Mouse (Mus musculus): ENCODE results near the gene Zbtb46. TPM values are rescaled to one million over a fixed set of nuclear protein-coding genes. Genes with fewer than 3 reads are reported as not detected.

Zbtb46 gene
- total RNA-seq, 2 experiments from 2014 or later = 14.9 to 16.5 TPM

DNA sequence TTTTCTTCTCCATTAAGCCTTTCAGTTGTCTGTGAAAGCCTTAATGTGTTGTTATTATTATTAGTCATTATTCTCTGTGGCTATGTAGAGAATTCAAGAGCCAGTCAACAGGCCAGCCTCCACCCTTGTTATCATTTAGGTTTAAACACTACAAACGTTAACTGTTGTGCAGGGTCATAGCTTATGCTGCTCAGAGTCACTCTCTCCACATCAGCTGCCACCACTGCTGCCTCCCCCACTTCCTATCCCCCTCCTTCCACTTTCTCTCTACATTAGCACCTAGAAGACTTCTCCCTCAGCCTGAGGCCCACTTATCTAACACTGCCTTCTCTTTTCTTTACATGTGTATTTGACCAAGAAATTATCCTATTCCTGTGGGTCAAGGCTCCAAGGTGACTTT lies 57.7 kb downstream of the Zbtb46 start:
- no peak for DNase-seq

- DNase-seq = peak; percentile 41
These were observed 61.9 kb downstream of the Zbtb46 start for GRCm38 (mm10) chr2:181397207-181397761.

GRCm38 (mm10) chr2:181394086-181394485 lies 65.1 kb downstream of the Zbtb46 start:
- DNase-seq = no peak

DNA sequence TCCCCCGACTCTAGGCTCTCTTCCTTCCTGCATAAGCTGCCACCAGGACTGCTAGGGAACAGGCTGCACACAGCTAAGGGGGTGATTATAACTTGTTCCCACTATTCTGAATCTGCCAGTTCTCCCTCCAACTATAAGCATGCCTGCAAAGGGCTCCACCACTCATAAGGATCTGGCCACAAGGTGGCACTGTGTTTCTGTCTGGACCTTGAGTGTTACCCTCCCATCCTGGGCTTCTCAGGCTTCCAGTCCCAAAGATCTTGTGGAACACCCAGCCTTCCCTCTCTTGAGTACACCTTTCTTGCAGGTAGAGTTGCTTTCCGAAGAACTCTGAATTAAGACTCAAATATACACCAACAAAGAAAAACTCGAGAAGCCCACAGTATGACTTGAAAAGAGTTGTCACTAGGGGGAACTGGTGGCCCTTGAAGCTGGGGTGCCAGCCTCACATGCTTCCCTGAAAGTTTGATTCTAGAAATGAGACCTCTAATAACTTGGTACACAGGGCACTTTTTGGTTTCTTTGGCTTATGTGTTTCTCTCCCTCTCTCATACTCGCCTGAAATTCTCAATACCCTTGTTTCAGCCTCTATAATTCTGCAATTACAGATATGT lies 66.5 kb downstream of the Zbtb46 start:
- DNase-seq = peak; percentile 92

DNA sequence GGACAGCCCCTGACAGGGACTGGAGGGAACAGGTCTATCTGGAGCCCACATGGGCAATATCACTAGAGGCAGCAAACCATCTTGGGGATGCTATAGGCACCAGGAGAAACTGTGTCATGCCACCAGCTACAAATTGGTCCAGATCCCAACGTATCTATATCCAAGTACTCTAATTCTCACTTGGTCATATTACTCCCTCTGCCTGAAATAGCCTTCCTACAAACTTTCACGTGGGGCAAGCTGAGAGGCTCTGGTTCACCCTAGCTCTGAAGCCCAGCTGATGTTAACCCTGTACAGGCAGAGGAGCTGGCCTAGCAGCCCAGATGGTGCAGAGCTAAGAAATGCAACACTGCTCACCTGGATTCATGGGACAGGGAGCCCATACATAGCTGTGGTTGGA lies 67.7 kb downstream of the Zbtb46 start:
- DNase-seq = no peak

DNA sequence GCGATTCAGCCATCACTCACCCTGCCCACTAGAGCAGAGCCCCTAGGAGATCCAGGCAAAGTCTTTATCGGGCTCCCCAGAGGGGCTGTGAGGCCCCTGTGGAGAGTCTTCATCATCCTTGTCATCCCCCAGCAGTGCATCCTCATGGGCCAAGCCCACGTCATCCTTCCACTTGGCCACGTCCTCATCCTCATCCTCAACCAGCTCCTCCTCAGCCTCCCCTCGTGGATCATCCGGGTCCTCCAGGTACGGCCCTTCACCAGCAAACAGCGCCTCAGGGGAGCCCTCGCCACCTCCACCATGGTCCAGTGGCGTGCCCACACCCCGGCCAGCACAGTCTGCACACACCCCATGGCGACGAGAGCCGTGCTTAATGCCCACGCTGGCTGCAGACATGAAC lies 68.2 kb downstream of the Zbtb46 start:
- DNase-seq = no peak

DNA sequence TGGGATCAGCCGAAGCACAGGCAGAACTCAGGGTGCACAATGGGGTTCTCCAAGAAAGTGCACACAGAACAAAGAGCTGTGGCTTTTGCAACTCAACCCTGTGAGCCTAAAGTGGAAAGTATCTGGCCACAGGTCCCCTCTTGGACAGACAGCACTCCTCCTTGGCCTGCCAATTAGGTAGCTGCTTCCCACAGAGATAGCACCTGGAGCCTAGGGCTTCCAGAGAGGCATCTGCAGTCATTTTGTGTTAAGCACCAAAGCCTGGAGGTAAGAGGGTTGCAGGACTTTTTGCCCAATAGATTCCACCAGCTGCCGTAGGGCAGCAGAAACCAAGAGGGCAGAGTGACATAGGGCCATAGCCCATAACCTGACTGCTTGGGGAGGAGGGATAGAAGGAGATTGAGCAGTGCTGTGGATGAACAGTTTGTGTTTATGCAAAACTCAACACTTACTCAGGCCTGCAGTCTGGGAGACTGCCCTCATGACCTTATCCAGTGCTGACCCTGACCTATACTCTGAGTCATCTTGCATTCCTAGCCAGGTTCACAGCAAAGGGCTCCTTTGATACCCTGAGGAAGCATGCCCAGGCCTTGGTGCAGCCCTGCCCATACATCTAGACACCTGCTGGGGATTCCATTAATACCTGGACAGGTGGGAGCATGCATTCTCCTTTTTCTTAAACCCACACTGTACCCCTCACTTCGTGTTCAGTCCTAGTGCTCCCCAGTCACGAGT lies 68.9 kb downstream of the Zbtb46 start:
- no peak for DNase-seq

DNA sequence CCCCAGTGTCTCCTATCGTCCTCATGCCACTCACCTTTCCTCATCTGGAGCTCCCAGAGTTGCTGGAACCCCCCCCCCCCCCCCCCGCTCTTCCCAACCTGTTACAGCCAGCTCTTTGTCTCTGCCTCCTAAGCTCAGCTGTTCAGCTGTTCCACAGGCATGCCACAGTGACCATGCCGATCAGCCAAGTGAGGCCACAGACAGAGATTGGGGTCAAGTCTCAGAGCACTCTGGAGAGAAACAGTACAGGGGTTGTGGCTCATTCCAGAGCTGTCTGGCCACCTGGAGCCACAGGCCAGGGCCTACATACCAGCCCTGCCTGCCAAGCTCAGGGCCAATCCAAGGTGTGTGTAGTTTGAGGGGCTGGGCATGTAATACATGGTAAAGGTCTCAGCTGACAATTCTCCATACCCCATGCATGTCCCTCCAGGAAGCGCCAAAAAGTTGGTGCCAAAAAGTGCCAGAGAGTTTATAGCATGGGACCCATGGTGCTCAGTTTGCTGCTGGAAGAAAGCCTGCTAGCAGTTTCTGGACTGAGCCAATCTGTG lies 72.5 kb downstream of the Zbtb46 start:
- no peak for DNase-seq

DNA sequence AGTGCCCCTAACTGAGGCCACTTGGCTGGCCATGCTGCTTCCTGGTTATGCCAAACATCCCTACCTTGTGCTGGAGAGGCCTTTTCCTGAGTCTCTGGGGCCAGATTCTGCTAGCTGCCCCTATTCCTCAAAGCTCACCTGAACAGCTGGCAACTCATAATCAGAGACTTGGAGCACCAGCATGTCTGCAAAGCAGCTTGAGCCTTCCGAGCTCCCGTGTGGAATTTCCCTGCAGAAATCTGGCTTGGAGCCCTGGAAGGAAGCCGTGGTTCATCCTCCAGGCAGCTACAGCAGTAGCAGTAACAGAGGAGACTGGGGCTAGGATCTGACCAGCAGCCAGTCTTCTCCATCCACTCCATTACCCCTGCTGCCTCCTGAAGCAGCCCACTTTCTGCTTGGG lies 73.3 kb downstream of the Zbtb46 start:
- peak; percentile 61 for DNase-seq

DNA sequence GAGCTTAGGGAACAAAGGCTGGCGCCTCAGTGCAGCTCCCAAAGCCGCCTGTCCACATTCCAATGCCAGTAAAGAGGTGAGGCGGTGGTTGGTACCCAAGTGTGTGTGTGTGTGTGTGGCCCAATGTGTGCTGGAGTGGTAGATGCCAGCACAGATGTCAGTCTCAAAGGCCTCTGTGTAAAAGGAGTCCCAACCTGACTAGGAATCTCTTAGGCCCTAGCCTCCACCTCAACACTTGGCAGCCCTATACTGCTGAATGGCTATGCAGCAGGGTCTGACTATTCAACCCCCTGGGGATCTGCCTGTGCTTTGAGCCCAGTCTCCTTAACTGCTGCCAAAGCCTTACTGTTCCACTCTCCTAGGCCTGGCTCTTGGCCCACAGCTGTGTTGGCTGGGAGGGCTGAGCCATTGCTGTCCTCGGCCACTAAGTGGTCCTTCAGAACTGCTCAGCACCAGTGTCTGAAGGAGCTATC lies 74.3 kb downstream of the Zbtb46 start:
- peak; percentile 82 for DNase-seq

DNA sequence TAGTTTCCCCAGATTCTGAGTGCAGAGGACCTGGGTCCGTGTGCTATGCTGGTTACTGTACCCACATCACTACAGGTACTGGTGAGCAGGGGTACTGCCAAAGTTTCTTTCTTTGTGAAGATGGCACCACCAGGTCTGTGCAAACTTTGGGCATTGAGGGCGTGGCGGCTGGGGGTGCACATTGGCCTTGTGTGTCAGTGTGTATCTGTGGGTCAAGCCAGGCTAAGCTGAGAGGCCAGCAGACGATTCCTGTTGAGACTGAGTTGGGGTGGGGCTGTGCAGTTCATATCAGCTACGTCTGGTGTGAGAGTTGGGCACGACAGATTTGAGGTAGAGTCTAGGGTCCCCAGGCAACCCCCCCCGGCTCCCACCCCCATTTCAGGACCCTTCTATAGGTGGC lies 74.8 kb downstream of the Zbtb46 start:
- DNase-seq = no peak

- no peak for DNase-seq
These were observed 77.5 kb downstream of the Zbtb46 start for GRCm38 (mm10) chr2:181381631-181382306.

GRCm38 (mm10) chr2:181381107-181381506 lies 78.1 kb downstream of the Zbtb46 start:
- no peak for DNase-seq

- DNase-seq = no peak
These were observed 79.0 kb downstream of the Zbtb46 start for GRCm38 (mm10) chr2:181380251-181380650.

GRCm38 (mm10) chr2:181379778-181380177 lies 79.4 kb downstream of the Zbtb46 start, which contains the start of gene Lime1:
Lime1 (plus strand) TSS chr2:181380078.
- DNase-seq = no peak

DNA sequence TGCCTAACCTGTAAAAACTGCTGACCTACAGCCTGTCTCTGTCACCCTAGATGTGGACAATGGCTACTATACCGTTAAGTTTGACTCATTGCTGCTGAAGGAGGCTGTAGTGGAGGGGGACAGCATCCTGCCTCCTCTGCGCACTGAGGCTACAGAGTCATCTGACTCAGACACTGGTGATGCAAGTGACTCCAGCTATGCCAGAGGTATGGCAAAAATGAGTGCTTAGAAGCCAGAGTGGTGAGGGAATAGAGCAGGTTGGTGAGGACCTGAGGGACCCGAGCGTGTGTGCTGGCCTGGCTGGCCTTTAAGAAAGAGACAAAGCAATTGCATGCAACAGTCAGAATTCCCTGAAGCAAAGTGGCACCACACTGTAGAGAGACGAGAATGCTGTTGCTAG lies 80.5 kb downstream of the Zbtb46 start:
- DNase-seq = no peak

GRCm38 (mm10) chr2:181377230-181377629 lies 82.0 kb downstream of the Zbtb46 start:
- no peak for DNase-seq

GRCm38 (mm10) chr2:181375787-181376186 lies 83.4 kb downstream of the Zbtb46 start:
- DNase-seq = no peak

DNA sequence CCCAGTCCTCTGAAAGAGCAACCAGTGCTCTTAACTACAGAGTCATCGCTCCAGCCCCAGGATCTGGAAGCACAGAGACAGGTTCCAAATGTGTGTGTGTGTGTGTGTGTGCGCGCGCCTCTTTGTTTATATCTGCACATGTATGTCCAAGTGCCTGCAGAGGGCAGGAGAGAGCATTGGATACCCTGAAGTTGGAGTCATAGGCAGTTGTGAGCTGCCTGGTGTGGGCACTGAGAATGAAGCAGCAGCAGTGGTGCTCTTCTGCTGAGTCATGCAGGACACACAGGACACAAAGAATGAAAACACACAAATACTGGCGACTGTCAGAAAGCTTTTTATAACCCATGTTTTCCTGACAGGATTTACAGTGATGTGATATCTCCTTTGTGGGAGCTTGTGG lies 89.2 kb downstream of the Zbtb46 start:
- DNase-seq = no peak

GRCm38 (mm10) chr2:181365655-181366075 lies 93.6 kb downstream of the Zbtb46 start:
- DNase-seq = peak; percentile 38

- DNase-seq = peak; percentile 90
These were observed 94.2 kb downstream of the Zbtb46 start, which contains the start of the genes Zgpat and Arfrp1 for GRCm38 (mm10) chr2:181364860-181365596. Zgpat (plus strand) TSS chr2:181364928. Arfrp1 (minus strand) TSS chr2:181365404.

DNA sequence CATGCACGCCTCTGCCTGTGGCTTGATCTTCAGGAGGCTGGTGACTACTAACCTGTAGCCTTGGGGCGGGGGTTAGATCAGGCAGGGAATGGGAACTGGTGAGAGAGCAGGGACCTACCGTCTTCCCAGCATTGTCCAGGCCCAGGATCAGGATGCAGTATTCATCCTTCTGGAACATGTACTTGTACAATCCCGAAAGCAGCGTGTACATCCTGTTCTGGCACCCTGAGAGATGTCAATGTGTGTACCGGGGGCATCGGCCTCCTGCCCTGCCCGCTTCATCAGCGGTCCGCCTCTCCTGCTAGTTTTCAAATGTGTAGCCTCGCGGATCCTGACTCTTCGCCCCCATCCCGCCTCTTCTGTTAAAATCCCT lies 94.8 kb downstream of the Zbtb46 start:
- DNase-seq = no peak

Data from heart, postnatal 4 days (tissue).